8 mouse cellular contexts compared by ENCODE assay signal in the genomic region with DNA sequence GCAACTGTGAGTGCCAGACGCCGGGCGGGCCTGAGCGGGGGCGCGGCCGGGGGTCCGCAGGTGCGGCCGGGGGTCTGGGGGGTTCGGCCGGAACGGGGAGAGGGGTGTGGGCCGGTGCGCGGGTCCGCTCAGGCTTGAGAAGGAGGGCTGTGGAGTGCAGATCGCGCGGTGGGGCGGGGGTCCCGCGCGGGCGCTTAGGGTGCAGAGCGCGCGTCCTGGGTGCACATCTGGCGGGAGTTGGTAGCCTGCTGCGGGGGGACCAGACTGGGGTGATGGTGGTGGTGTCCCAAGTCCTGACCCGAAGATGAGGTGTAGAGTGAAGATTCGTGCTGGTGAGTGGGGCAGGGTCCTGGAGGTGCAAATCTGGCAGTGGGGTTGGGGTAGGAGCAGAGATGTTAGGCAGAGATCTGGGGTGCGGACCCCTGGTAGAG. TPM values are rescaled to one million over a fixed set of nuclear protein-coding genes. Genes with fewer than 3 reads are reported as not detected.
DNase-seq lines count a peak whose midpoint lies in the region; ATAC-seq and TF ChIP-seq lines count a peak whose summit lies in the region.

No protein-coding gene starts in this region.

- no peaks in the 10 kb centered on the region for H3K27me3 ChIP-seq in heart, embryonic 14.5 days (ENCODE audit: control insufficient read depth, insufficient read depth, low read length)
- no peaks in the 10 kb centered on the region for H3K27me3 ChIP-seq in liver, embryonic 15.5 days

- no peak for TF ChIP-seq CTCF in left cerebral cortex, adult 2 months (IDR thresholded peaks at IDR 0.05)

- peaks cover 16 to 22% of the 10 kb centered on the region in 2 experiments for H3K4me1 ChIP-seq in heart, embryonic 14.5 days (ENCODE audit: control insufficient read depth in 2 of 2, insufficient read depth in 2 of 2, low read length in 2 of 2)
- peaks cover 87% of the 10 kb centered on the region for H3K4me1 ChIP-seq in liver, embryonic 15.5 days (replicated peaks)

- intact Hi-C loops in left cerebral cortex, adult 2 months (cut with DNase I), result no loop called here

- peak overlapping the region; percentile 91 for H3K27ac ChIP-seq in left cerebral cortex, adult 2 months
- peak overlapping the region; percentile 70 to 76 for H3K27ac ChIP-seq in heart, embryonic 14.5 days (replicated peaks in 1 of 2; ENCODE audit: control insufficient read depth in 1 of 2, insufficient read depth in 1 of 2, low read depth in 2 of 2, low read length in 2 of 2)
- peak overlapping the region; percentile 98 for H3K27ac ChIP-seq in liver, embryonic 15.5 days (replicated peaks)

- 0 out of 2 replicates have a peak, but pooled peaks cover 6% of the 10 kb centered on the region for H3K36me3 ChIP-seq in heart, embryonic 14.5 days (ENCODE audit: control insufficient read depth, insufficient read depth, low read length)
- H3K36me3 ChIP-seq in liver, embryonic 15.5 days (replicated peaks), result peaks cover 29% of the 10 kb centered on the region

- peak; percentile 10 for ATAC-seq in activated CD4-positive, CD25-positive, alpha-beta regulatory T cell, adult 4 months
- peak; percentile 25; the same call in 1 of the 2 replicates for ATAC-seq in heart, embryonic 14.5 days (ENCODE audit: insufficient number of reproducible peaks, insufficient read depth, low FRiP score, low read depth)
- no peak for ATAC-seq in liver, embryonic 15.5 days (ENCODE audit: insufficient read depth)

- no peaks in the 10 kb centered on the region for H3K9me3 ChIP-seq in heart, embryonic 14.5 days (ENCODE audit: control insufficient read depth, low read length)
- H3K9me3 ChIP-seq in liver, embryonic 15.5 days (replicated peaks), result no peaks in the 10 kb centered on the region

- no peak for DNase-seq in left cerebral cortex, adult 2 months (ENCODE audit: extremely low spot score in 1 of 2, low spot score in 2 of 2)
- DNase-seq in left cerebral cortex, adult 9 months (ENCODE audit: low spot score in 2 of 2), result no peak
- no peak for DNase-seq in adipocyte (ENCODE audit: low spot score)
- no peak for DNase-seq in frontal cortex, adult 2 months (ENCODE audit: extremely low spot score in 1 of 2, low spot score in 1 of 2)
- DNase-seq in cerebellum, adult 9-10 months, result no peak

- 2% methylated on average over 33 of the region's 33 CpGs for WGBS in heart, embryonic 14.5 days
- WGBS in liver, embryonic 15.5 days (ENCODE audit: insufficient replicate concordance), result 1% methylated on average over 33 of the region's 33 CpGs

- H3K4me3 ChIP-seq in left cerebral cortex, adult 2 months, result peak overlapping the region; percentile 96
- H3K4me3 ChIP-seq in heart, embryonic 14.5 days (ENCODE audit: control insufficient read depth in 1 of 2, insufficient read depth in 1 of 2, low read depth in 1 of 2, low read length in 2 of 2), result peak overlapping the region; percentile 75 to 83
- H3K4me3 ChIP-seq in liver, embryonic 15.5 days (replicated peaks), result peak overlapping the region; percentile 95

- H3K9ac ChIP-seq in heart, embryonic 14.5 days (ENCODE audit: low read length), result peak overlapping the region; percentile 93
- peak overlapping the region; percentile 99 for H3K9ac ChIP-seq in liver, embryonic 15.5 days

- peak overlapping the region; percentile 75 for H3K4me2 ChIP-seq in heart, embryonic 14.5 days (ENCODE audit: low read length)
- H3K4me2 ChIP-seq in liver, embryonic 15.5 days, result peak overlapping the region; percentile 92

RNA-seq across cellular contexts. Expression of a gene that starts 0.5 kb away (rescaled TPM):
- total RNA-seq in left cerebral cortex, adult 2 months (2021), result 100 to 1,000 TPM; 191 to 201 TPM
- polyA plus RNA-seq in activated CD4-positive, CD25-positive, alpha-beta regulatory T cell, adult 4 months (2017; shearing (Covaris generic)), result 10 to 100 TPM; 13.4 to 15.5 TPM
- polyA plus RNA-seq in heart, embryonic 14.5 days (2014; fragmentation: Nextera tagmentation; extraction: Ambion mirVana), result 48.1 and 49.9 TPM in 2 replicates
- 67.6 and 73.8 TPM in 2 replicates for polyA plus RNA-seq in liver, embryonic 15.5 days (2015; fragmentation: Nextera tagmentation; extraction: Ambion mirVana)
- 94.5 and 96.8 TPM in 2 replicates for polyA plus RNA-seq in frontal cortex, adult 2 months (2012; rRNA removed)

RNA-seq across cellular contexts. Expression of a gene that starts 22.8 kb away (rescaled TPM):
- total RNA-seq in left cerebral cortex, adult 2 months (2021), result 10 to 100 TPM; 59.2 to 72.0 TPM
- polyA plus RNA-seq in activated CD4-positive, CD25-positive, alpha-beta regulatory T cell, adult 4 months (2017; shearing (Covaris generic)), result 10 to 100 TPM; 14.2 to 14.4 TPM
- 32.5 and 33.3 TPM in 2 replicates for polyA plus RNA-seq in heart, embryonic 14.5 days (2014; fragmentation: Nextera tagmentation; extraction: Ambion mirVana)
- 25.2 and 27.9 TPM in 2 replicates for polyA plus RNA-seq in liver, embryonic 15.5 days (2015; fragmentation: Nextera tagmentation; extraction: Ambion mirVana)
- 35.8 and 46.7 TPM in 2 replicates for polyA plus RNA-seq in frontal cortex, adult 2 months (2012; rRNA removed)
